Mouse (Mus musculus): Measurements from ENCODE around the gene Raver2. TPM values are rescaled to one million over a fixed set of nuclear protein-coding genes. Genes with fewer than 3 reads are reported as not detected.

Gene Raver2
- 1.7 and 2.1 TPM in 2 replicates for total RNA-seq (2017)

- no peak for ATAC-seq (ENCODE audit: extremely low read depth, insufficient number of reproducible peaks, low FRiP score, poor library complexity, severe bottlenecking)
These were observed at the start of gene Raver2 for GRCm38 (mm10) chr4:101068786-101069153. Gene Raver2, plus strand, starts transcription at chr4:101068983.

- ATAC-seq (ENCODE audit: extremely low read depth, insufficient number of reproducible peaks, low FRiP score, poor library complexity, severe bottlenecking), result no peak
These were observed 48.2 kb upstream of the Raver2 start, which contains the start of gene Gm10577 for GRCm38 (mm10) chr4:101020596-101020995. Gene Gm10577, minus strand, starts transcription at chr4:101020696.

- no peak for ATAC-seq (ENCODE audit: extremely low read depth, insufficient number of reproducible peaks, low FRiP score, poor library complexity, severe bottlenecking)
These were observed 42.2 kb upstream of the Raver2 start for GRCm38 (mm10) chr4:101026566-101026965.

GRCm38 (mm10) chr4:101026995-101027394 lies 41.8 kb upstream of the Raver2 start:
- no peak for ATAC-seq (ENCODE audit: extremely low read depth, insufficient number of reproducible peaks, low FRiP score, poor library complexity, severe bottlenecking)

GRCm38 (mm10) chr4:101027852-101028411 lies 40.9 kb upstream of the Raver2 start:
- ATAC-seq (ENCODE audit: extremely low read depth, insufficient number of reproducible peaks, low FRiP score, poor library complexity, severe bottlenecking), result no peak

- ATAC-seq (ENCODE audit: extremely low read depth, insufficient number of reproducible peaks, low FRiP score, poor library complexity, severe bottlenecking), result no peak
These were observed 35.7 kb upstream of the Raver2 start for GRCm38 (mm10) chr4:101033047-101033446.

GRCm38 (mm10) chr4:101035131-101035530 lies 33.7 kb upstream of the Raver2 start:
- ATAC-seq (ENCODE audit: extremely low read depth, insufficient number of reproducible peaks, low FRiP score, poor library complexity, severe bottlenecking), result no peak

- ATAC-seq (ENCODE audit: extremely low read depth, insufficient number of reproducible peaks, low FRiP score, poor library complexity, severe bottlenecking), result no peak
These were observed 31.6 kb upstream of the Raver2 start for GRCm38 (mm10) chr4:101037156-101037555.

GRCm38 (mm10) chr4:101043691-101044090 lies 25.1 kb upstream of the Raver2 start:
- no peak for ATAC-seq (ENCODE audit: extremely low read depth, insufficient number of reproducible peaks, low FRiP score, poor library complexity, severe bottlenecking)

GRCm38 (mm10) chr4:101044149-101044548 lies 24.6 kb upstream of the Raver2 start:
- ATAC-seq (ENCODE audit: extremely low read depth, insufficient number of reproducible peaks, low FRiP score, poor library complexity, severe bottlenecking), result no peak

- no peak for ATAC-seq (ENCODE audit: extremely low read depth, insufficient number of reproducible peaks, low FRiP score, poor library complexity, severe bottlenecking)
These were observed 22.2 kb upstream of the Raver2 start for GRCm38 (mm10) chr4:101046576-101046975.

- ATAC-seq (ENCODE audit: extremely low read depth, insufficient number of reproducible peaks, low FRiP score, poor library complexity, severe bottlenecking), result no peak
These were observed 6.6 kb upstream of the Raver2 start for GRCm38 (mm10) chr4:101062146-101062545.

GRCm38 (mm10) chr4:101066401-101066800 lies 2.4 kb upstream of the Raver2 start:
- no peak for ATAC-seq (ENCODE audit: extremely low read depth, insufficient number of reproducible peaks, low FRiP score, poor library complexity, severe bottlenecking)

GRCm38 (mm10) chr4:101069154-101069971 lies 580 bp downstream of the Raver2 start:
- no peak for ATAC-seq (ENCODE audit: extremely low read depth, insufficient number of reproducible peaks, low FRiP score, poor library complexity, severe bottlenecking)

GRCm38 (mm10) chr4:101071570-101071969 lies 2.8 kb downstream of the Raver2 start:
- no peak for ATAC-seq (ENCODE audit: extremely low read depth, insufficient number of reproducible peaks, low FRiP score, poor library complexity, severe bottlenecking)

- no peak for ATAC-seq (ENCODE audit: extremely low read depth, insufficient number of reproducible peaks, low FRiP score, poor library complexity, severe bottlenecking)
These were observed 7.6 kb downstream of the Raver2 start for GRCm38 (mm10) chr4:101076425-101076824.

- ATAC-seq (ENCODE audit: extremely low read depth, insufficient number of reproducible peaks, low FRiP score, poor library complexity, severe bottlenecking), result no peak
These were observed 11.2 kb downstream of the Raver2 start for GRCm38 (mm10) chr4:101080016-101080415.

GRCm38 (mm10) chr4:101082176-101082888 lies 13.5 kb downstream of the Raver2 start:
- no peak for ATAC-seq (ENCODE audit: extremely low read depth, insufficient number of reproducible peaks, low FRiP score, poor library complexity, severe bottlenecking)

- no peak for ATAC-seq (ENCODE audit: extremely low read depth, insufficient number of reproducible peaks, low FRiP score, poor library complexity, severe bottlenecking)
These were observed 16.1 kb downstream of the Raver2 start for GRCm38 (mm10) chr4:101084863-101085262.

GRCm38 (mm10) chr4:101086040-101086439 lies 17.3 kb downstream of the Raver2 start:
- no peak for ATAC-seq (ENCODE audit: extremely low read depth, insufficient number of reproducible peaks, low FRiP score, poor library complexity, severe bottlenecking)
